Mouse (Mus musculus) heart, postnatal 4 days (tissue): ENCODE results near the gene Rassf10. TPM values are rescaled to one million over a fixed set of nuclear protein-coding genes. Genes with fewer than 3 reads are reported as not detected.
"Not testable (repeated sequence)": the region's sequence is repeated elsewhere in the genome, so short reads cannot be mapped to it uniquely, and the experiment has no call there.

ENCODE experiments used
- DNase-seq: peaks from one replicate; pipeline ENCODE4 v3.0.0; 2021
- total RNA-seq, 2 experiments: library from RNA; stranded (reverse); gene quantifications; 2 replicates each; pipeline ENCODE4 v1.2.3; 2021

Rassf10 gene
- 1 to 10 TPM; 2.2 to 2.7 TPM for total RNA-seq

- peak; percentile 88 for DNase-seq
Observed at GRCm38 (mm10) chr7:112953777-112954291, at the start of gene Rassf10. Rassf10 (plus strand) TSS chr7:112953962.

- no peak for DNase-seq
Observed at GRCm38 (mm10) chr7:112906848-112907247, 46.9 kb upstream of the Rassf10 start.

- no peak for DNase-seq
Observed at GRCm38 (mm10) chr7:112907468-112907867, 46.3 kb upstream of the Rassf10 start.

GRCm38 (mm10) chr7:112909164-112909563 lies 44.6 kb upstream of the Rassf10 start:
- DNase-seq = no peak

- no peak for DNase-seq
Observed at GRCm38 (mm10) chr7:112912969-112913368, 40.8 kb upstream of the Rassf10 start.

- DNase-seq = no peak
Observed at GRCm38 (mm10) chr7:112915571-112915970, 38.2 kb upstream of the Rassf10 start.

- no peak for DNase-seq
Observed at GRCm38 (mm10) chr7:112917613-112918278, 36.0 kb upstream of the Rassf10 start.

- DNase-seq = peak; percentile 21
Observed at GRCm38 (mm10) chr7:112918279-112918991, 35.3 kb upstream of the Rassf10 start.

- peak; percentile 69 for DNase-seq
Observed at GRCm38 (mm10) chr7:112919845-112920244, 33.9 kb upstream of the Rassf10 start.

GRCm38 (mm10) chr7:112922801-112923200 lies 31.0 kb upstream of the Rassf10 start:
- no peak for DNase-seq

GRCm38 (mm10) chr7:112923712-112924111 lies 30.1 kb upstream of the Rassf10 start:
- DNase-seq = no peak

GRCm38 (mm10) chr7:112930669-112931068 lies 23.1 kb upstream of the Rassf10 start:
- DNase-seq = no peak

GRCm38 (mm10) chr7:112935876-112936275 lies 17.9 kb upstream of the Rassf10 start:
- not testable (repeated sequence) for DNase-seq

GRCm38 (mm10) chr7:112937089-112937488 lies 16.7 kb upstream of the Rassf10 start:
- no peak for DNase-seq

- no peak for DNase-seq
Observed at GRCm38 (mm10) chr7:112938959-112939358, 14.8 kb upstream of the Rassf10 start.

GRCm38 (mm10) chr7:112942567-112942966 lies 11.2 kb upstream of the Rassf10 start:
- DNase-seq = no peak

GRCm38 (mm10) chr7:112943056-112943455 lies 10.7 kb upstream of the Rassf10 start:
- DNase-seq = no peak

- no peak for DNase-seq
Observed at GRCm38 (mm10) chr7:112946706-112947105, 7.1 kb upstream of the Rassf10 start.

- peak; percentile 27 for DNase-seq
Observed at GRCm38 (mm10) chr7:112954351-112955102, 765 bp downstream of the Rassf10 start.

- peak; percentile 41 for DNase-seq
Observed at GRCm38 (mm10) chr7:112955103-112955827, 1.5 kb downstream of the Rassf10 start.

- no peak for DNase-seq
Observed at GRCm38 (mm10) chr7:112955955-112956354, 2.2 kb downstream of the Rassf10 start.

- DNase-seq = no peak
Observed at GRCm38 (mm10) chr7:112956961-112957360, 3.2 kb downstream of the Rassf10 start.
